Mouse (Mus musculus) induced T-regulatory cell, adult 2 months (primary cell): ENCODE data around the gene Rdx.

ENCODE experiments used
- DNase-seq: peaks from one replicate; pipeline ENCODE4 v3.0.0-alpha.2; 2012; ENCODE audit warnings: low read depth

The Rdx gene

DNA sequence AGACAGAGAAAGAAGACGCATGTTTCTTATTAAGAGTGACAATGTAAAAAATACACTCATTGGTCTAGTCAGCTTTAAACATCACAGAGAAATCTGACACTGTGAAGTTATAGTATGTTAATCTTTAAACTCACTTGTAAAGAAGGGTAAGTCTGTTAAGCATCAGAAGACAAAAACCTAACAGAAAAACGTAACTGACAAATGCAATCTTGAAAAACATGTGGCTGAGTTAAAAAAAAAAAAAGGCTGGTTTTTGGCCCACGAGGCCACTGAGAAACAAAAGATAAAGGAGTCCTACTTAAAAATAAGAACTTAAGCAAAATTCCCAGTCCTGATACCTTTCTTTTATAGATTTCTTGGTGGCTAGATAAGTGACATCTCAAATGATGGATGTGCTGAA is 63.8 kb downstream of the Rdx start:
- no peak for DNase-seq

DNA sequence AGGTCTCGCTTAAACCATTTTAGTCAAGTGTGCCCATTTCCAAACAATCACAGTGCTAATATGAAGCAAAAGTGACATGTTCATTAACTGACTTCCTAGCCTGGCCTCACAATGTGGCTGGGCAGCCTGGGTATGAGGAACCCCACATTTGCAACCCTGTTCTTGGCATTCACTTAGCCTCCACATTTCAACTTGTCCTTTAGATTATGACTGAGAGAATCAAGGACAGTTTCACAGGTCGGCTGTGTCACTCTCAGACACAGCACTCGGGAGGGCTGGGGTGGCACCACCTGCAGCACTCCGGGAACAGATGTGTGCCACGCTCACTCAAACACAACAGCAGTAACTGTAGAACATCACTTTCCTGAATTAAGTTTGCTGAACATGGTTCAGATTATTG is 66.1 kb downstream of the Rdx start:
- no peak for DNase-seq

DNA sequence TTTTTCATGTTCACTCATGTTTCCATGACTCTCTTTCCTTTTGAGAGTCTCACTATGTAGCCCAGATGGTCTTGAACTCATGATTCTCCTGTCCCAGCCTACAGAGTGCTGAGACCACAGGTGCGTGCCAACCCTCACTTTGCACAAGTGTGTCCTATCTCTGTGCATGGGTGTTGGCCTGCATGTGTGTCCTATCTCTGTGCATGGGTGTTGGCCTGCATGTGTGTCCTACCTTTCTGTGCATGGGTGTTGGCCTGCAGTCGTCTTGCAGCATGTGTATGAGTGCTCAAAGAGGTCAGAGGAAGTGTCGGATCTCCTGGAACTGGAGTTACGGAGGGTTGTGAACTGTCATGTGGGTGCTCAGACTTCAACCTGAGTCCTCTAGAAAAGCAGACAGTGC is 72.2 kb downstream of the Rdx start:
- no peak for DNase-seq

DNA sequence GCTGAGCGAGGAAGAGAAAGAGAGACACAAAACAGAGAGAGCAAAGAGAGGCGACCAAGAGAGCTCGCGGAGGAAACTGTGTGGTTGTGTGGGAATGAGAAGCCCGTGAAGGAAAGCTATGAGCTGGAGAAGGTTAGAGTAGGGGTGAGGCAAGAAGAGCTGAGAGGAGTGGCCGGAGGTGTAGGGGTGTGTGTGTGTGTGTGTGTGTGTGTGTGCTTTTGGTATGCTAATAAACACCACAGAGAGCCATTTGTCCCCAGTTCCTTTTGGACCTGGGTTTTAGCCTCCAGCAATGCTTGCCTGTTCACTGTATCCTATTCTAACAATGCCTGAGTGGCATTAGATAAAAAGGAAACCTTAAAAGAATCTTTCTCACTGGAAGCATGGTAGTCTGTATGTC is 78.3 kb downstream of the Rdx start:
- no peak for DNase-seq

DNA sequence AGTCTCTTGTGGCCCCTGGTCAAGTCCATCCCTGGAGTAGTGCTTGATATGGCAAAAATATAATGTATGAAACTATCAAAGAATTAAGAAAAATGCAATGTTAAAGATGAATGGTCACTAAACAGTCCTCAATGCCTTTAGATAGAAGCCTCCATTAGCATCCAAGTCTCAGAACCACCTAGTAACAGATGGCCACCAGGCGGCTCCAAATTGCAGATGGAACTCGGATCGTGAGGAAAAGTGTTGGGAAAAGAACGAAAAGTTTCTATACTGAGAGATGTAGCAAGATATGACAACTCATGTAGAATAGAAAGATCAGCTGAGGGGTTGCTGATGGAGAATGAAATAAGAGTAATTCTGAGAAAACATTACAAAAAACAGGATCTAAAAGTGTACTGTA is 83.4 kb downstream of the Rdx start:
- DNase-seq = no peak

DNA sequence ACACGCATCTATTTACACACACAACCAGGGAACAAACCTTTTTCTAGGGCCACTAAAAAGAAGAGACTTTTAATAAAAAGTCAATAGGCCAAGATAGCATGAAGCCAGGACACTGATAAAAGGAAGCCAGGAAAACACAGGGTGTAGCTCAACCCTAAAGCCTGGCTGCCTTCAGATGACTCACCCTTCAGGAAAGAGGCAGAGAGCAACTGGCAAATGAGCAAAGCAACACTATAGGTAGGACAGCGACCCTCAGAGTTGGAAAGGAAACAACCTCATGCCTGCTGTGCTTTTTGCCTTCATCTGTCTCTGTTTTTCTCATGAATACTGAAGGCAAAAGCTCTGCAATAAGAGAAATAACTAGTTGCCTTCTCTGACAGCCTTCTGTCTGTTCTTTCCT is 85.8 kb downstream of the Rdx start:
- no peak for DNase-seq
